Mouse (Mus musculus) kidney, postnatal 0 days (tissue): ENCODE data around the gene Zhx3. TPM values are rescaled to one million over a fixed set of nuclear protein-coding genes. Genes with fewer than 3 reads are reported as not detected.

ENCODE experiments used
- ATAC-seq: fragments of 200-750 bp; cut with Nextera tagmentation; replicated peaks from 2 replicates; pipeline ENCODE4 v1.8.0; 2017; ENCODE audit warnings: low read depth, moderate number of reproducible peaks, moderate TSS enrichment, moderate library complexity; ENCODE audit not compliant: low FRiP score
- DNase-seq: peaks from one replicate; pipeline ENCODE4 v3.0.0-alpha.2; 2016; ENCODE audit warnings: low spot score
- H3K27ac ChIP-seq: fragments of 300-500 bp; sonication (generic); 2 replicates; pipeline ENCODE4 v1.5.1; 2014; ENCODE audit warnings: mild to moderate bottlenecking
- H3K27me3 ChIP-seq: fragments of 300-500 bp; sonication (generic); 2 replicates; pipeline ENCODE4 v1.6.1; 2014; ENCODE audit warnings: low read length, mixed read lengths; ENCODE audit not compliant: insufficient read depth
- H3K36me3 ChIP-seq: fragments of 300-500 bp; sonication (generic); 2 replicates; pipeline ENCODE4 v1.6.1; 2014; ENCODE audit warnings: low read length, mixed read lengths; ENCODE audit not compliant: insufficient read depth
- H3K4me1 ChIP-seq: fragments of 300-500 bp; sonication (generic); replicated peaks from 2 replicates; pipeline ENCODE4 v1.6.1; 2014; ENCODE audit warnings: antibody characterized with exemption, low read length, mixed read lengths; ENCODE audit not compliant: insufficient read depth
- H3K4me2 ChIP-seq: fragments of 300-500 bp; sonication (generic); 2 replicates; pipeline ENCODE4 v1.6.1; 2014; ENCODE audit warnings: mild to moderate bottlenecking, low read length, moderate library complexity, mixed read lengths
- H3K4me3 ChIP-seq: fragments of 300-500 bp; sonication (generic); replicated peaks from 2 replicates; pipeline ENCODE4 v1.5.1; 2014; ENCODE audit warnings: low read depth, low read length
- H3K9ac ChIP-seq: fragments of 300-500 bp; sonication (generic); 2 replicates; pipeline ENCODE4 v1.6.1; 2014; ENCODE audit warnings: low read depth, low read length
- H3K9me3 ChIP-seq: fragments of 300-500 bp; sonication (generic); replicated peaks from 2 replicates; pipeline ENCODE4 v1.6.1; 2016; ENCODE audit warnings: low read length, inconsistent platforms, mixed read lengths
- CTCF ChIP-seq: IDR thresholded peaks from 2 replicates; pipeline ENCODE4 v1.5.1; 2016; ENCODE audit warnings: antibody characterized with exemption, low read depth, mild to moderate bottlenecking, moderate library complexity
- WGBS: fragments of 180-500 bp; shearing (Covaris S2); extraction: QIAGEN DNeasy Blood & Tissue Kit; methylation state at CpG from one replicate; pipeline ENCODE4 v1.1.7; 2014; 5-methylcytosine and 5-hydroxymethylcytosine counted together
- polyA plus RNA-seq: library from polyadenylated mRNA; unstranded; fragments of >200 nt; fragmentation: Nextera tagmentation; extraction: Ambion mirVana; gene quantifications from 2 replicates; pipeline ENCODE4 v1.2.1, GENCODE M21; 2015

The Zhx3 gene
- polyA plus RNA-seq, 1 experiment from 2014 or later, result 12.6 TPM

- Histone ChIP-seq H3K9ac (no peak overlapping the region), H3K4me2 (no peak overlapping the region), H3K4me1 (no peaks in the 10 kb centered on the region), H3K9me3 (no peaks in the 10 kb centered on the region), H3K27me3 (no peaks in the 10 kb centered on the region), H3K27ac (no peak overlapping the region), H3K36me3 (no peaks in the 10 kb centered on the region), H3K4me3 (no peak overlapping the region)
- ATAC-seq, result no peak
- DNase-seq, result no peak
- no peak for TF ChIP-seq CTCF
Observed at GRCm38 (mm10) chr2:160789741-160790140, 83.1 kb downstream of the Zhx3 start.

GRCm38 (mm10) chr2:160789046-160789445, 83.8 kb downstream of the Zhx3 start:
- no peaks in the 10 kb centered on the region for H3K27me3 ChIP-seq
- H3K4me2 ChIP-seq, result no peak overlapping the region
- ATAC-seq (no peak), DNase-seq (no peak)
- no peaks in the 10 kb centered on the region for H3K9me3 ChIP-seq
- no peak overlapping the region for H3K9ac ChIP-seq
- no peak overlapping the region for H3K4me3 ChIP-seq
- TF ChIP-seq CTCF, result no peak
- no peaks in the 10 kb centered on the region for H3K36me3 ChIP-seq
- H3K4me1 ChIP-seq, result no peaks in the 10 kb centered on the region
- no peak overlapping the region for H3K27ac ChIP-seq
- 87% methylated on average over 1 of the region's 1 CpGs for WGBS

GRCm38 (mm10) chr2:160786333-160786732, 86.5 kb downstream of the Zhx3 start:
- WGBS, result 73% methylated on average over 1 of the region's 1 CpGs
- H3K4me3 ChIP-seq, result no peak overlapping the region
- no peak overlapping the region for H3K4me2 ChIP-seq
- no peak overlapping the region for H3K27ac ChIP-seq
- H3K4me1 ChIP-seq, result no peaks in the 10 kb centered on the region
- ATAC-seq (no peak), DNase-seq (no peak)
- H3K36me3 ChIP-seq, result no peaks in the 10 kb centered on the region
- no peak overlapping the region for H3K9ac ChIP-seq
- no peak for TF ChIP-seq CTCF
- no peaks in the 10 kb centered on the region for H3K9me3 ChIP-seq
- no peaks in the 10 kb centered on the region for H3K27me3 ChIP-seq

GRCm38 (mm10) chr2:160780834-160781219, 92.0 kb downstream of the Zhx3 start:
- H3K4me2 ChIP-seq, result no peak overlapping the region
- DNase-seq (no peak), ATAC-seq (no peak)
- H3K9me3 ChIP-seq, result no peaks in the 10 kb centered on the region
- no peak for TF ChIP-seq CTCF
- 98% methylated on average over 2 of the region's 2 CpGs for WGBS
- H3K4me3 ChIP-seq, result no peak overlapping the region
- H3K36me3 ChIP-seq, result peaks cover 10% of the 10 kb centered on the region; the same call in 1 of the 2 replicates
- H3K27me3 ChIP-seq, result no peaks in the 10 kb centered on the region
- no peaks in the 10 kb centered on the region for H3K4me1 ChIP-seq
- no peak overlapping the region for H3K9ac ChIP-seq
- no peak overlapping the region for H3K27ac ChIP-seq

GRCm38 (mm10) chr2:160780154-160780833, 92.5 kb downstream of the Zhx3 start:
- Histone ChIP-seq H3K27me3 (no peaks in the 10 kb centered on the region), H3K4me3 (no peak overlapping the region), H3K27ac (no peak overlapping the region), H3K9ac (no peak overlapping the region), H3K36me3 (peaks cover 10% of the 10 kb centered on the region; the same call in 1 of the 2 replicates), H3K4me1 (no peaks in the 10 kb centered on the region), H3K9me3 (no peaks in the 10 kb centered on the region), H3K4me2 (no peak overlapping the region)
- WGBS, result 89% methylated on average over 13 of the region's 13 CpGs
- ATAC-seq (no peak), DNase-seq (no peak)
- no peak for TF ChIP-seq CTCF

GRCm38 (mm10) chr2:160778034-160778433, 94.8 kb downstream of the Zhx3 start:
- Histone ChIP-seq H3K27ac (no peak overlapping the region), H3K4me2 (no peak overlapping the region), H3K27me3 (no peaks in the 10 kb centered on the region), H3K9ac (no peak overlapping the region), H3K36me3 (peaks cover 10% of the 10 kb centered on the region; the same call in 1 of the 2 replicates), H3K9me3 (no peaks in the 10 kb centered on the region), H3K4me3 (no peak overlapping the region), H3K4me1 (no peaks in the 10 kb centered on the region)
- DNase-seq (no peak), ATAC-seq (no peak)
- WGBS, result 72% methylated on average over 2 of the region's 2 CpGs
- TF ChIP-seq CTCF, result no peak
